Mouse (Mus musculus) large intestine, adult 2 months (tissue): ENCODE data around the gene Ube2o. TPM values are rescaled to one million over a fixed set of nuclear protein-coding genes. Genes with fewer than 3 reads are reported as not detected.

Experiments
- DNase-seq: peaks from one replicate; pipeline ENCODE4 v3.0.0-alpha.2; 2012; ENCODE audit warnings: low read depth, low spot score
- WGBS: fragments of 180-500 bp; shearing (Covaris S2); methylation state at CpG from one replicate; pipeline ENCODE4 v1.1.7; 2018; 5-methylcytosine and 5-hydroxymethylcytosine counted together
- polyA plus RNA-seq: library from polyadenylated mRNA; depleted of rRNA; stranded (reverse); fragments of >200 nt; gene quantifications from 2 replicates; pipeline ENCODE4 v1.2.3, GENCODE M21; 2012

Ube2o gene
- polyA plus RNA-seq, 1 experiment = 7.6 TPM

- WGBS = 28% methylated on average over 23 of the region's 23 CpGs
Observed at GRCm38 (mm10) chr11:116586801-116587631, 5.8 kb upstream of the Ube2o start.

GRCm38 (mm10) chr11:116586310-116586709 is 5.1 kb upstream of the Ube2o start, which contains the start of gene Aanat:
Gene Aanat, plus strand, starts transcription at chr11:116586432.
- WGBS = 74% methylated on average over 5 of the region's 5 CpGs
- DNase-seq = no peak

More at GRCm38 (mm10) chr11:116586801-116587631, 5.8 kb upstream of the Ube2o start:
- DNase-seq = no peak

GRCm38 (mm10) chr11:116585682-116586081 is 4.4 kb upstream of the Ube2o start:
- 75% methylated on average over 6 of the region's 6 CpGs for WGBS
- DNase-seq = no peak

- no peak for DNase-seq
- WGBS = 1% methylated on average over 89 of the region's 91 CpGs
Observed at GRCm38 (mm10) chr11:116580711-116581375, 404 bp downstream of the Ube2o start.

GRCm38 (mm10) chr11:116580031-116580652 is 1.1 kb downstream of the Ube2o start:
- WGBS = 36% methylated on average over 10 of the region's 10 CpGs
- no peak for DNase-seq

- WGBS = 94% methylated on average over 3 of the region's 3 CpGs
- DNase-seq = no peak
Observed at GRCm38 (mm10) chr11:116579280-116579679, 2.0 kb downstream of the Ube2o start.

GRCm38 (mm10) chr11:116575396-116575795 is 5.9 kb downstream of the Ube2o start:
- DNase-seq = no peak

GRCm38 (mm10) chr11:116574982-116575381 is 6.3 kb downstream of the Ube2o start:
- WGBS = 84% methylated on average over 6 of the region's 6 CpGs
- no peak for DNase-seq

More at GRCm38 (mm10) chr11:116575396-116575795, 5.9 kb downstream of the Ube2o start:
- WGBS = 84% methylated on average over 2 of the region's 2 CpGs

GRCm38 (mm10) chr11:116574486-116574885 is 6.8 kb downstream of the Ube2o start:
- DNase-seq = no peak
- WGBS = 80% methylated on average over 6 of the region's 6 CpGs

- 64% methylated on average over 12 of the region's 12 CpGs for WGBS
Observed at GRCm38 (mm10) chr11:116572756-116573543, 8.3 kb downstream of the Ube2o start.

GRCm38 (mm10) chr11:116571767-116572679 is 9.2 kb downstream of the Ube2o start:
- DNase-seq = no peak

More at GRCm38 (mm10) chr11:116572756-116573543, 8.3 kb downstream of the Ube2o start:
- no peak for DNase-seq

GRCm38 (mm10) chr11:116570821-116571220 is 10.4 kb downstream of the Ube2o start:
- DNase-seq = no peak
- WGBS = 90% methylated on average over 7 of the region's 7 CpGs

More at GRCm38 (mm10) chr11:116571767-116572679, 9.2 kb downstream of the Ube2o start:
- 44% methylated on average over 19 of the region's 19 CpGs for WGBS

- 96% methylated on average over 8 of the region's 8 CpGs for WGBS
Observed at GRCm38 (mm10) chr11:116567531-116567930, 13.7 kb downstream of the Ube2o start.

GRCm38 (mm10) chr11:116565283-116566041 is 15.8 kb downstream of the Ube2o start:
- no peak for DNase-seq
- WGBS = 27% methylated on average over 7 of the region's 7 CpGs

More at GRCm38 (mm10) chr11:116567531-116567930, 13.7 kb downstream of the Ube2o start:
- no peak for DNase-seq

- WGBS = 70% methylated on average over 6 of the region's 6 CpGs
- DNase-seq = no peak
Observed at GRCm38 (mm10) chr11:116556308-116556707, 24.9 kb downstream of the Ube2o start.

- WGBS = 58% methylated on average over 1 of the region's 1 CpGs
- no peak for DNase-seq
Observed at GRCm38 (mm10) chr11:116555572-116555971, 25.7 kb downstream of the Ube2o start.

- DNase-seq = no peak
- WGBS = 34% methylated on average over 12 of the region's 12 CpGs
Observed at GRCm38 (mm10) chr11:116554171-116554878, 26.9 kb downstream of the Ube2o start.
